Mouse (Mus musculus) c-Kit-positive CD71-positive TER-119-negative erythroid progenitor cells, embryonic 14.5 days (primary cell): Measurements from ENCODE around the gene Ankrd12.

ENCODE experiments used
- DNase-seq: peaks from one replicate; pipeline ENCODE4 v3.0.0-alpha.2; 2013; ENCODE audit warnings: low read depth

Gene Ankrd12

DNA sequence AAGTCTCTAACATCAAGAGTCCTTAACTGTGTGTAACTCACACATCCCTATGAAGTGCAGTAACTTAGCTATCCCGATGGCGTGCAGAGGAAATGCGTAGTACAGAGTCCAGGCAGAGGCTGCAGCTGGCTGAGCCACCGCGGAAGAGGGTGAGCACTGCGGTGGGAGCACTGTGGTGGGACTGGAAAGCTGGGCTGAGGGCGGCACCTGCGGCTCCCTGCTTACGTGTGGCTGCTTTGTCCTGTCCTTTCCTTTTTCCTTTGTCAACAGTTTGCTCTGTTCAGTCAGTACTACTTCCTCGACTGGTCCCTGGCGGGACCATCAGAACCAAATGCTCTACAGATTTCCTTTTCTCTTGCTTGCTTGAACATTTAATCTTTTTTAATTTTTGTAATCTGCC lies 109.1 kb downstream of the Ankrd12 start:
- DNase-seq, result no peak

DNA sequence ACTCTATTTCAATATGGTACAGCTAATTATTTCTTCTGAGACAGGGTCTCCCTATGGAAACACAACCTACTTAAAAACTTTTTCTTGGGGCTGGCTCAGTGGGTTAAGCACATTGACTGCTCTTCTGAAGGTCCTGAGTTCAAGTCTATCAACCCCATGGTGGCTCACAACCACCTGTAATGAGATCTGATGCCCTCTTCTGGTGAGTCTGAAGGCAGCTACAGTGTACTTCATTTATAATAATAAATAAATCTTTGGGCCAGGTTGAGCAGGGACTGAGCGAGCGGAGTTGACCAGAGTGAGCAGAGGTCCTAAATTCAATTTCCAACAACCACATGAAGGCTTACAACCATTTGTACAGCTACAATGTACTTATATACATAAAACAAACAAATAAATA lies 114.6 kb downstream of the Ankrd12 start:
- no peak for DNase-seq

DNA sequence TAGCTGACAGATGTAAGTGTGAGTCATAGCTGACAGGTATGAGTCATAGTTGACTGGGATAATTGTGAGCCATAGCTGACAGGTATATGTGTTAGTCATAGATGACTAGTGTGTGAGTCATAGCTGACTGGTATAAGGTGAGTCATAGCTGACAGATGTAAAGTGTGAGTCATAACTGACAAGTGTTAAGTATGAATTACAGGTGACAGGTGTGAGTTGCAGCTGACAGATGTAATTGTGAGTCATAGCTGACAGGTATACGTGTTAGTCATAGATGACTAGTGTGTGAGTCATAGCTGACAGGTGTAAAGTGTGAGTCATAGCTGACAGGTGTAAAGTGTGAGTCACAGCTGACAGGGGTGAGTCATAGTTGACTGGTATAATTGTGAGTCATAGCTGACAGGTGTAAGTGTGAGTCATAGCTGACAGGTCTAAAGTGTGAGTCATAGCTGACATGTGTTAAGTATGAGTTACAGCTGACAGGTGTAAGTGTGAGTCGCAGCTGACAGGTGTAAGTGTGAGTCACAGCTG lies 115.2 kb downstream of the Ankrd12 start:
- no peak for DNase-seq

DNA sequence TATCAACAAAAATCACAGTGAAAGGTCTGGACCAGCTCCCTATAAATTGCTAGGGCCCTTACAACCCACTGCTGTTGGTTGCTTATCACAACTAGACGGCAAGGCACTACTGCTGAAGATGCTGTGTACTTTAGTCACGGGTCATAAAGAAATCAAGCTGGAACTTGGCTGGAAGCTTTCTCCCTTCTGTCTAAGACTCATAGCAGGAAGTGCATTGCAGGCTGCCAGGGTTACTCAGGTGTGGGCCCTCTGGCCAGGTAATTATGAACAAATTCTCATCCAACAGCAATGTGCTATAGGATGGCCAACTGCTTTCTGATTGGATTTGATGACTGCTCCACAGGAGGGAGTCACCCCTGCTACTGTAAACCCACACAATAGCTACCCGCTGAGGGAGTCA lies 117.9 kb downstream of the Ankrd12 start:
- no peak for DNase-seq

DNA sequence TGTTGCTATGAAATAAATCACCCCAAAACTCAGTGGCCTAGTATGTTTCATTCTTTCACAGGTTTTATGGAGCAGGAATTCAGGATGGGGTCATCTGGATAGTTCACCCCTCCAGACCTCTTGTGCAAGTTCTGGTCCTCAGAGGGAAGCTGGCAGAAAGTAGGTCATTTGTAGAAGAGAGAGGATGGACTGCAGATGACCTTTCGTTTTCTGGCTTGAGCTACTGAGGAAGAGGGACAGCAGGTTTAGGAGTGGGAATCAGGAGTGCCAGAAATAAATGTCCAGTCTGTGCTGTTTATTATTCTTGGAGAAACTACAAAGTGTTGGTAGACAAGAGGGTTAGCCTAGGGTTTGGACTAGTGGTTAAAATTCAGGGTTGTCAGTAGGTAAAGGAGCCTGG lies 118.5 kb downstream of the Ankrd12 start:
- no peak for DNase-seq

DNA sequence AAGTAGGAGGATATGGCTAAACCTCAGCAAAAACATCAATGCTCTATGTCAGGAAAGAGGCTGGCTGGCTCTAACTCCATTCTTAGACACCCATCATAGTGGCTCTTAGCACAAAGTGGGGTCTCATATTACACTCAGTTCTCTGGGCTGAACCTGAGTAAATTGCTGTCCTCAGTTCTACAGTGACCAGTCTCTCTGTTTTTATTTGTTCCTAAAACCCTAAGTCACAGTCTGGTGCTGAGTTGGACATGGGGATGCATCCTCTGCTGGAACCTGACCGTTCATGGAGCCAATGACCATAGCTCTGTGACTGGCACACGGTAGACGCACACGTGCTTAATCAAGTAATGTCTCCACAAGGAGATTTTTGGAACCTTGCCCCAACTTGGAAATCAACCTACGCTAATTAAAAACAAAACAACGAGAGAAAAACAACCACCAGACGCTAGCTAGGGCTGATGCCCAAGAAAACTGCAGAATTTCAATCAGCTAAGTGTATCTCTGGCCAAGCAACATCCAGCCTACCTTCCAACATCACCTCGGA lies 119.0 kb downstream of the Ankrd12 start:
- no peak for DNase-seq

DNA sequence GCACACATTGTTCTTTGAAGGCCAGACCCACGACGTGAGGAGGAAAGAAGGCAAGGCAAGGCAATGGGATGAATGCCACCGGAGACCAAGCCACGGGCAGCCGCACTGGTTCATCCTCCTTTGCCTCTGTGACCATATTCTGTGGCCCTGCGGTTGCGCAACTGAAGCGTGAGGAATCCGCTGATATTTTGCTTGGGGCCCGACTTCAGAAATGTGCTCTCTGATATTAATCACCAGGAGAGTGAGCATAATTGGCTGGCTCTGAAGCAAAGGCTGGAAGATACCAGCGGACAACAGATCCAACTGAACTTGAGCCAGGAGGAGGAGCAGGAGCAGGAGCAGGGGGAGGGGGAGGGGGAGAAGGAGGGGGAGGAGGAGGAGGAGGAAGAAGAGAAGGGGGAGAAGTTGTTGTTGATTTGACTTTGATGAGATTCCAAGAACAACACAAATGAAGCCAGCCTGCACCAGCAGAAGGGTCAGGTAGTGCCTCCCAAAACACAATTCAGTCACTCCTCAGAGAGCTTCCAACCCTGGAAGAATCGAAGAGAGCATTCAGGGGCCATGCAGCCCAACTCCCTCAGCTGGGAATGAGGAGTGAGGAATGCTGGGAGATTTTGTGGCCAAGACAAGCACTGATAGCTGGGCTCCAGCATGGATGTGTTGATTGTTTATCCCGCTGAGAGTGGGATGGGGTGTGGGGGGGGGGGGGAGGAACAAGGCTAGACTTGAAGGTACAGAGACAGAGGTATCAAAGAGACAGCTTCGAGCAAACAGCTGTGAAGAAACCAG lies 119.7 kb downstream of the Ankrd12 start:
- DNase-seq, result no peak

DNA sequence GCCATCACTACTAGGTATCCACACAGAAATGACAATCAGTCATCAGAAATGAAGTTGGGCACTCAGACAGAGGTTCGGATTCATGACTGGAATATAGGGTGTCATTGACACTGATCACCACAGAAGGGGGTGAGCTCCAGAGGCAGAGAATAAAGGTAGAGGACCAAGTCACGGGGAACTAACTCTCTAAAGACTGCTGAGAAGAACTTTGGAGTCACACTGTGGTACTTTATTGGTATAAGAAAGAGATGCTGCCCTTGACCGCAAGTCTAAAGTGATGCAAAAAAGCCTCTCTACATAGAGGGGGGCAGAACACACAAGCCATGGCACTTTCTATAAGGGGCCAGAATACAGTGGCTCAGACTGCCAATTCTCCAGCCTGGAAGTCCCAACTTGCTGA lies 120.7 kb downstream of the Ankrd12 start:
- no peak for DNase-seq

DNA sequence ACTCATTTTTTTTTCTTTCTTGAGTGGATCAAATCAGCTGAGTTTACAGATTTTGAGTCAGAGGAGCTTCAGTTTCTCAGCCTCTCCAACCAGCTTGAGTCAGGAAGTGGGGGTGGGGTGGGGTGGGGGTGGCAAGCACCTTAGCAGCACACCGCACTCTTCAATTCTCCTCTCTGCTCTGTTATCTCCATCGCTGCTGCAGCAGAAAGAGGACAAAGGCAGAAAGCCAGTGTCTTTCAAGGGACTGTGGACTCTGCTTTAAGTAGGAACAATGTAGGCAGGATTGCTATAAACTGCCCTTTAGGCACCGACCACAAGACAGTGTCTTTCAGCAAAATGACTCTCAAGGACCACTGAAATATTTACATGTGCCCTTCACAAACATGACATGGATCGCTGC lies 122.9 kb downstream of the Ankrd12 start:
- no peak for DNase-seq

DNA sequence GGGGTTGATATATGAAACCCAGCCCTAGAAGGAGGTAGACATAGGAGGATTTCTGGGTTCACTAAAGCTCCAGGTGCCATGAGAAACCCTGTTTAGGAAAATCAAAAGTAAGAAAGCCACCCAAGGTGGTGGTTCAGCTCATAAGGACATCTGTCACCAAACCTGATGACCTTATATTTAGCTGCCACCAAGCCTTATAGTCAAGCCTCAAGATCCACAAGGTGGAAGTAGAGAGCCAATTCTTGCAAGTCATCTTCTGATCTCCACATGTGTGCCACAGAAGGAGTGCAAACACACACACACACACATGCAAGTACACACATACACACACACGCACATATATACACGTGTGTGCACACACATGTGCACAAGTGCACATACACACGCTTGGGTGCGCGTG lies 124.8 kb downstream of the Ankrd12 start:
- DNase-seq, result peak; percentile 59

DNA sequence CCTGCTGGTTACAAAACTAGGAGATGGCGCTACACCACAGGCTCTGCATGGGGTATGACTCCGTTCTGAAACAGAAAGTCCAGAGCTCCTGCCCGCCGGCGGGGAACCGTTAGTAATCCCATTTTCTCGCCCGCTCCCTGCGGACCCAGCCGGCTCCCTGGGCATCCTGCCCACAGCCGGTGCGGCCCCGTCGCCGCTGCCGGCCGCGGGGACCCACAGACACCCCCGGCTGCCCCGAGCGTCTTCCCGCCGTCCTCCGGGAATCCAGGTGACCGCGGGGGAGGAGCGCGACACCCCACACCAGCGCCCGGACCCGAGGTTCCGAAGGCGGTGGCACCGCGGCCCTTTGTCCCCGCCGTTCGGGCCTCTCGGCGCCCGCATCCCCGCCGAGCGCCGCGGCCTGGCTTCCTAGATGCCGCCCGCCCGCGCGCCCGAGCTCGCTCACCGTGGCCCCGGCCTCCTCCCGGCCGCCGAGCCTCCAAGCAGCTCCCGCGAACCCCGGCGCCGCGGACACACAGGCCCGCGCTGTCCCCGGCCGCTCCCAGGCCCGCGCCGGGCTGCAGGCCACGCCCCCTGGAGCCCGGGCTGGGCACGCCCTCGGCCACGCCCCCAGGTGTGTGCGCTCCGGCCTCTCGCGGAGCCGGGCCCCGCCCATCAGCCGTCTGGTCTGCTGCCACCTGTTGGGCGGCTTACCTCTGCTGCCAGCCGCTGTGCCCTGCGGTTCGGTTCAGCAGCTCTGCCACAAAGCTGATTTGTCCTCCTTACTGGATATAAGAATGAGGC lies 126.1 kb downstream of the Ankrd12 start, which contains the start of gene Twsg1:
Twsg1 (minus strand) TSS at position 605 of the 783 bp plus-strand sequence.
- peak; percentile 90 for DNase-seq

DNA sequence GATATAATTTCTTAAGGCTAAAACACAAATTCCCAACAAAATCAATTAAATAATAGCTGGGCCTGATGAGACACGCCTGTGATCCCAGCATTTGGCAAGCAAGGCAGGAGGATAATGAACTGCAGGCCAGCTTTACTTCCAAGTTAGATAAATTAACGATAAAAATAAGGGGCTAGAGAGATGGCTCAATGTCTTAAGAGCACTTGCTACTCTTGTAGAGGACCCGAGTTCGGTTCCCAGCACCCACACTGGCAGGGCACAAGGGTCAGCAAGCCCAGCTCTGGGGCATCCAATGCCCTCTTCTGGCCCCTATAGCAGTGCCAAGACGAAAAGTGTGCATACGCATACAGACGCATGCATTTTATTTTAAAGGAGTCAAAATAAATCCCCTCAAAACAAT lies 126.7 kb downstream of the Ankrd12 start:
- DNase-seq, result peak; percentile 10

DNA sequence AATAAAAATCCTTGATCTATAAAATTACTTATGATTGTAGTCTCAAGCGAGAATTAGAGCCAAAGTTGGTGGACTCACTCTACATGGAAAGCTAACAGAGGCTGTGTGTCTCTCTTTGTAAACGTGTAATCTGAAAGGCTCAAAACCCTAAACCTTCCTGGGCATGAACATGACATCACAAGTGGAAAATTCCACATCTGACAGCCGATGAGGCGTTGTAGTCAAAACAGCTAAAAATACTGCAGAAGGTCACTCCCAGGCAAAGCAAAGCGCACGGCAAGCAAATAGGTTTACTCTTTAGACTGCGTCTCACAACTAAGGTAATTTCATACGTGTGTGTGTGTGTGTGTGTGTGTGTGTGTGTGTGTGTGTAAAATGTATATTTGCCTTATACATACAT lies 129.6 kb downstream of the Ankrd12 start:
- no peak for DNase-seq

DNA sequence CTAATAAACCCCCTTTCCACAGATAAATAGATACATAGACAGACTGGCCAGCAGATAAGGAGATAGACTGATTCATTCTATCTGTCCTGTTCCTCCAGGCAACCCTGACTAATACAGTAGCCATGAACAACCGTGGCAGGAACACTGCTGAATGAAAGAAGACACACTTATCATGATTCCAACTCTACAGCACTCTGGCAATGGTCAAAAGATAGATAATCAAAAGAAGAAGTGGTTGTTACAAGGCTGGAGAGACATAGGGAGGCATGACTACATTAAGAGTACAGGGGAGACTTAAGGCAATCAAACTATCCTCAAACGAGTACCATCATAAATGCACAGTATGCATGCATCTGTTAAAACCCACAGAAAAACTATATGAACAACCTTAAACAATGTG lies 131.5 kb downstream of the Ankrd12 start:
- no peak for DNase-seq

DNA sequence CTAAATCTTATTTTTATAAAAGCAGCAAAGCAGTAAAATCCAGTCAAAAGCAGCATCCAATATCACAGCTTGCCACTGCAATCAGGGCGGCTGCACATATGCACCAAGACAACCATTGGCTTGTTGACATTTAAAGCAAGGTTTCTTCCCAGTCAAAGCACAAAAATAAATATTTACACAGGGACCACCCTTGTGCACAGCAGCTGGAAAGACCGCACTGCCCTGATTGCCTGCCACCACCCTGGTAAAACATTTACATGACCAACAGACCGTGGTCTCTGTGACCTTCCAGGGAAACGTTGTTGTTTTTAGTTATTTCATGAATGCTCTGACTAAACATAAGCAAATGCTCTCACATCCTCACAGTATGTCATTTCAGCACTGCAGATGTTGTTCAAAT lies 134.5 kb downstream of the Ankrd12 start:
- no peak for DNase-seq

DNA sequence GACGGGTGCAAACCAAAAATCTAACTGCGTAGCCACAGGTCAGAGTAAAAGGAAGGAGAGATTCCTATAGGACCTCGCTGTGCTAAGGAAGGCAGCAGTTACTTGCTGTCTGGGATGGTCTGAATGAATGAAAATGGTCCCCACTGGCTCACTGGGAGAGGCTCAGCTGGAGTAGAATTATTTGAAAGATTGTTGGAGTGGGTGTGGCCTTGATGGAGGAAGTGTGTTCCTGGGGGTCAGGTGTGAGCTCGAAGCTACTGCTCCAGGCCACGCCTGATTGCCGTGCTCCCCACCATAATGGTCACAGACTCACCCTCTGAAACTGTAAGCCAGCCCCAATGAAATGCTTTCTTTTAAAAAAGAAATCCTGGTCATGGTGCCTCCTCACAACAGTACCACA lies 135.6 kb downstream of the Ankrd12 start:
- no peak for DNase-seq

DNA sequence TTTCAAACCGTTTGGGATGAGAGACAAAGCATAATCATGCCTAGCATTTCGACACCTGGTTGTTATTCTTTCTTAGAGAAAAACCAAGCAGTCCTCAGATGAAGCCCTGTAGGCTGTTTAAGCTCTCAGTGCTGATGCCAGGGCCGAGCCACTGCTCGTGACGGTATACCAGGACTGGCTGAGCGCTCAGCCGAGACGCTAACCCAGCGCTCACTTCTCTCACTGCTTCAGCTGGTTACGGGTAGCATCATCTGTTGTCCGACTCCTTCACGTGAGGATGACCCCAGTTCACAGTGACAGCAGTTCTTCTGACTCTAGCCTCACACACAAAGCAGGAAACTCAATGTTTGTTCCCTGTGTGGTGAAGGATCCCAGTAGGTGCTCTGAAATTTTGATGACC lies 136.7 kb downstream of the Ankrd12 start:
- no peak for DNase-seq

DNA sequence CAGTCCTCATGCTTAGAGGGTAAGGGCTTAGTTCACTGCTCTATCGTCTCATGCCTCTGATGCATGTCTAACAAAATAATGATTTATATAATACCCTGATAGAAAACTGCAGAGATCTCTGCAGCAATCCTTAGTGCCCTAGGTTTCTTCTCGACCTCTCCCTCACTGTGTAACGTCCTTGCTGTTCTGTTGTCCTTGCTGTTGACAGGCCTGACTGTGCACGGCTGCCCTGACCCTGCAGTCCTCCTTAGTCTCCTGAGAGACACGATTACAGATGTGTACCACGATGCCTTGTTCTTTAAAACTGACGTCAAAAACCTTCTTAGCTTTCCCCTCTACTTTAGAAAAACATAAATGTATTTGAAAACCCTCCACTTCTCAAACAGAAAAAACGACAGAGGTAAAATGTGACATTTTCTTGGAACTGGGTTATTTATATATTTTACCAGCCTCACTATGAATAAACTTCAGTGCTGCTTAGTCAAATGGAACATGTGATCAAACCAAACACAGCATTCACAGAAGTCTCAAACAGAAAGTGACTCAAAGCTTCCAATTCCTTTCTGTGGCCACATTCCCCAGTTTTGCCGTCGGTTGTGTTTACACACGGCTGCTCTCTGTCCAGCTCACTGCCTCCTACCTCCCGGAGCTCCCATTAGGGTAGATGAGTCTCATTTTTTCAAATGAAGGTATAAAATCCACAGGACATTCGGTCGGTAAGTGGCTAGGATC lies 137.3 kb downstream of the Ankrd12 start:
- no peak for DNase-seq

DNA sequence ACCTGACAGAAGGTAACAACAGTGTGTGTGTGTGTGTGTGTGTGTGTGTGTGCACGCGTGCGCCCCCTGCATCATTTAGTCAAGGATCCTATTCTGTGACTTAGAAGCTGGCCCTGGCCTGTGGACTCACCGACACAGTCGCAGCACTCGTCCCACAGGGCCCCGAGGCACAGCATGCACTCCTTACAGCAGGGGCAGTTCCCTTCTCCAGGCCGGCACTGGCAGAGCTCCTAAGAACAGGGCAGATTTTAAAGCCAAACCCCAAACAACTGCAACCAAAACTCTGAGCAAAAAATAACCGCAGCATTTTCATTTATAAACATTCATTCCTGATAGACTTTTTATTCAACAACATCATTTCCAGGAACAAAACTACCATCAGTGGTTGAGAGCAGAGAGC lies 139.2 kb downstream of the Ankrd12 start:
- DNase-seq, result no peak

DNA sequence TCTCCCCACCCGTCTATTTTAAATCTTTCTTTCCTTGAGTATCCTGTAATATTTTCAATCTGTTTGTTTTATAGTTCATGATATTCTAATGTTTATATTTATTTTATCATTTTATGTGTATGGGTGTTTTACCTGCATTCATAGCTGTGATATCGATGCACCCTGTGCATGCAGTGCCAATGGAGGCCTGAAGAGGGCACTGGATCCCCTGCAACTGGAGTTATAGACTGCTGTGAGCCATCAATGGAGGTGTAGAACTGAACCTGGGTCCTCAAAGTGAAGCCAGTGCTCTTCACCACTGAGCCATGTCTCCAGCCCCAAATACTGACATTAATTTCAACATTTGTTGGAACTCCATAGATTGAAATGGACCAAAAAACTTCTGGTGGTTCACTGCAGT lies 143.1 kb downstream of the Ankrd12 start:
- DNase-seq, result peak; percentile 35

DNA sequence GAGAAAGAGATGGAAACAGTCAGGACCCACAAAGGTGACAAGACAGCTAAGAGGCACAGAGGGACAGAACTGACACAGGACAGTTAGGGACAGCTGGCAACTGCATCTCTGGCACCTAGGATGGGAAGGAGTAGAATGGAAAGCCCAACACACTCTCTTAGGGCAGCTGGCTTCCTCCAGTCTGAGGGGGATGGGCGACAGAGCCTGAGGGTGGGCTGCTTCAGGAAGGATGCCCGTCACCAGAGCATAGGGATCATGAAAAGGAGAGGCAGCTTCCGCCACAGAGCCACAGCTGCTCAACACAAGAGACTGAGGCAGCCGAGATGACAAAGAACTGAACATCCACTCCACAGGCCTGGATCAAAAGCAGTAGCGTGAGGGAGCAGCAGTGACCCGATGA lies 145.4 kb downstream of the Ankrd12 start:
- DNase-seq, result no peak

DNA sequence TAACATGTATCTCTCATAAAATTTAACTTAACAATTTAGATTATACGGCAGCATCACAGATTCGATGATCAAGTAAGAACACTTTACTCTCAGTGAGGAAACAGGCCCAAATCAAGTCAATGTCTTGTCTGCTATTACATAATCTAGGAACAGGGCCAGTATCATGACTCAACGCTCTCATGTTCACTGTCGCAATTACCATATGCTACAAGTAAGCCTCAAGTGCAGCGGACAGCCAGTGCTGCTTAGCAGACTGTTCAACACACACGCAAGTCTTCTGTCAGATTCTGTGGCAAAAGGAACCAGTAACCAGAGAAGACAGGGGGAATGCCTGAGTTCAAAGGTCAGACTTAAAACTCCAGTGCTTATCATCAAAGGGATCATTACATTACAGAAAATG lies 145.9 kb downstream of the Ankrd12 start:
- no peak for DNase-seq
